Mouse (Mus musculus) G1E (cell line): ENCODE results near the gene Vsir.

Source experiments
- CTCF ChIP-seq: IDR thresholded peaks from 2 replicates; pipeline ENCODE4 v1.5.1; 2012; ENCODE audit warnings: low read depth, low read length, inconsistent platforms, mixed read lengths
- POLR2AphosphoS5 ChIP-seq: IDR thresholded peaks from 2 replicates; pipeline ENCODE4 v1.6.1; 2012; ENCODE audit warnings: low read depth, low read length, inconsistent platforms; ENCODE audit not compliant: insufficient replicate concordance
- TAL1 ChIP-seq: conservative IDR thresholded peaks from 2 replicates; pipeline ENCODE4 v1.6.1; 2012; ENCODE audit warnings: low read depth, low read length, inconsistent platforms, mixed read lengths

DNA sequence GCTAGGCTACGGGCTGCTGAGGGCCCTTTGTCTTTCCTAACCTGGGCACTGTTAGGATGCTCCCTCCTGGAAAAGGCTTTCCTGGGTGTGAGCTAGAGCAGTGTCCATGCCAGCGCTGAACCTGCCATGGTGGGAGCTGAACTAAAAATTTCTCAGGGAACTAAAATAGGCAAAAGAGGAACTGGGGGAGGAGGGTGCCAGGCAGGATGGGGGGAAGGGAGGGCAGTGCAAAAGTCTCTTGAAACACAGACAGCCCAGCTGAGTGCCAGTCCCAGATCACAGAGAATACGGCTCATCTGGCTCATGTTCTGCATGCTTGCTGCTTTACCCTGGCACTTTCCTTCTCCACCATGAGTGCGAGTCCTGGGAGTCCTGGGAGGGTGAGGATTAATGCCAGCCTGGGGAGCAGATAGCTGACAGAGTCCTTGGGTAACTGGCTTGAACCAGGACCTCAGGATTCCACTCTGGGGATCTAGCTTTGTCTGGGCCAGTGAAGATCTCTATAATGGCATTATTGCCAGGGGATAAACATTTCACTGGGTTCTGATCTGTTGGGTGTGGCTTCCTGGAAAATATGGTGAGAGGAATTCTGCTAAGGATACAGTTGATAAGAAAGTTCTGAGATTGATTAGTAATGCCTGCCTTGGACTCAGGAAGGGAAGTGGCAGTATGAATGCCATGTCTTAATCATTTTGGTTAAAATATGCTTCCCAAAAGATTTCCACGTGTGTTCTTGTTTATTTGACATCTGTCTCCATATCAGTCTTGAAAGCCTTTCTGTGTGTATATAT, 25.1 kb downstream of the Vsir start:
- TF ChIP-seq CTCF, result no peak
- TF ChIP-seq POLR2AphosphoS5, result no peak
- no peak for TF ChIP-seq TAL1
